Mouse (Mus musculus) heart, adult 2 months (tissue): Measurements from ENCODE around the gene Mgat4d.

ENCODE experiments used
- CTCF ChIP-seq: fragments of 200-600 bp; IDR thresholded peaks from 2 replicates; pipeline ENCODE4 v1.8.1; 2022; ENCODE audit warnings: antibody characterized with exemption, mild to moderate bottlenecking, moderate library complexity
- EP300 ChIP-seq: fragments of 200-500 bp; IDR thresholded peaks from 2 replicates; pipeline ENCODE4 v1.6.1; 2011; ENCODE audit warnings: low read depth, low read length, control low read depth; ENCODE audit not compliant: insufficient read depth

GRCm38 (mm10) chr8:83382850-83383249 is 34.6 kb downstream of the Mgat4d start:
- TF ChIP-seq EP300 (no peak), CTCF (no peak)
